Mouse (Mus musculus) C2C12 (cell line): Measurements from ENCODE around the gene Cnot8.
"Not testable (repeated sequence)": the region's sequence is repeated elsewhere in the genome, so short reads cannot be mapped to it uniquely, and the experiment has no call there.

Source experiments
- CEBPB ChIP-seq: IDR thresholded peaks from one replicate; pipeline ENCODE4 v1.6.1; 2011; ENCODE audit warnings: low read depth, mild to moderate bottlenecking, control low read depth, moderate library complexity
- CTCF ChIP-seq: IDR thresholded peaks from one replicate; pipeline ENCODE4 v1.5.1; 2011; ENCODE audit not compliant: control insufficient read depth, insufficient read depth, insufficient read length
- FOSL1 ChIP-seq: IDR thresholded peaks from one replicate; pipeline ENCODE4 v1.8.0; 2011; ENCODE audit warnings: mild to moderate bottlenecking, low read length; ENCODE audit not compliant: poor library complexity, insufficient read depth, severe bottlenecking
- MAX ChIP-seq: IDR thresholded peaks from one replicate; pipeline ENCODE4 v1.6.1; 2011; ENCODE audit warnings: mild to moderate bottlenecking, control low read depth
- MYOD1 ChIP-seq: IDR thresholded peaks from one replicate; pipeline ENCODE4 v1.6.1; 2011; ENCODE audit warnings: low read depth; ENCODE audit not compliant: control insufficient read depth, insufficient read length
- MYOG ChIP-seq: IDR thresholded peaks from one replicate; pipeline ENCODE4 v1.6.1; 2011; ENCODE audit not compliant: control insufficient read depth, insufficient read length; ENCODE audit errors: extremely low read depth
- USF1 ChIP-seq: IDR thresholded peaks from one replicate; pipeline ENCODE4 v1.6.1; 2011; ENCODE audit warnings: low read depth, mild to moderate bottlenecking, control low read depth, moderate library complexity

GRCm38 (mm10) chr11:58061218-58061617, 42.7 kb upstream of the Cnot8 start:
- TF ChIP-seq FOSL1, CTCF, USF1, MYOD1, MAX, CEBPB, MYOG: not testable (repeated sequence)
